Mouse (Mus musculus) cortical plate, adult 2 months (tissue): ENCODE measurements around the gene Pls3.

Experiments
- CTCF ChIP-seq: fragments of 200-500 bp; IDR thresholded peaks from 2 replicates; pipeline ENCODE4 v1.5.1; 2011; ENCODE audit warnings: mild to moderate bottlenecking, control low read depth, low read length; ENCODE audit not compliant: insufficient read depth; ENCODE audit errors: extremely low read depth
- POLR2A ChIP-seq: fragments of 200-500 bp; IDR thresholded peaks from 2 replicates; pipeline ENCODE4 v1.6.1; 2011; ENCODE audit warnings: mild to moderate bottlenecking, low read length, control low read depth; ENCODE audit not compliant: insufficient read depth; ENCODE audit errors: extremely low read depth

DNA sequence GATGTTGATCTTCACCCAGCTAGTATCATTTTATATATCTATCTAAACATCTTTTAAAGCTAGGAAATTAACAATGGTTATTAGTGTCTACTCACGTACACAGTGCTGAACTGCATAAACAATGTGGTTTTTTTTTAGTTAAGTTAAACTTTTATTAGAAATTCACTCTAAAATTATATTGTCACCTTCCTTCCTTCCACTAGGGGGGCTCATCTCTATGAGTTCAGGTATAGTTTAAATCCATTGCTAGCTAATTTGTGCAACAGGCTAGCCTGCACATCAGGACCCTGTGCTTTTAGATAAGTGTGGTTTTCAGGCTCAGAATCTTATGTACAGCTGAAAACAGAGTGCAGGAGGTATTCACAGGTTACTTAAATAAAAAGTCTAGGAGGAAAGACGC lies 3.1 kb downstream of the Pls3 start:
- TF ChIP-seq CTCF (no peak), POLR2A (no peak)
